Mouse (Mus musculus) midbrain, embryonic 13.5 days (tissue): ENCODE measurements around the gene Prepl. TPM values are rescaled to one million over a fixed set of nuclear protein-coding genes. Genes with fewer than 3 reads are reported as not detected.

Source experiments
- ATAC-seq: fragments of 200-750 bp; cut with Nextera tagmentation; 2 replicates; pipeline ENCODE4 v1.8.0; 2017; ENCODE audit warnings: mild to moderate bottlenecking, moderate TSS enrichment, moderate library complexity
- H3K27ac ChIP-seq: fragments of 300-500 bp; sonication (generic); 2 replicates; pipeline ENCODE4 v1.5.1; 2015; ENCODE audit warnings: inconsistent platforms, mild to moderate bottlenecking, moderate library complexity
- H3K27me3 ChIP-seq: fragments of 300-500 bp; sonication (generic); 2 replicates; pipeline ENCODE4 v1.6.1; 2015; ENCODE audit warnings: mild to moderate bottlenecking, inconsistent platforms
- H3K36me3 ChIP-seq: fragments of 300-500 bp; sonication (generic); 2 replicates; pipeline ENCODE4 v1.6.1; 2015; ENCODE audit warnings: mild to moderate bottlenecking, inconsistent platforms
- H3K4me1 ChIP-seq: fragments of 300-500 bp; sonication (generic); replicated peaks from 2 replicates; pipeline ENCODE4 v1.6.1; 2015; ENCODE audit warnings: inconsistent platforms
- H3K4me2 ChIP-seq: fragments of 300-500 bp; sonication (generic); replicated peaks from 2 replicates; pipeline ENCODE4 v1.6.1; 2015; ENCODE audit warnings: moderate library complexity, mild to moderate bottlenecking, inconsistent platforms
- H3K4me3 ChIP-seq: fragments of 300-500 bp; sonication (generic); replicated peaks from 2 replicates; pipeline ENCODE4 v1.5.1; 2015; ENCODE audit warnings: mild to moderate bottlenecking, inconsistent platforms
- H3K9ac ChIP-seq: fragments of 300-500 bp; sonication (generic); replicated peaks from 2 replicates; pipeline ENCODE4 v1.6.1; 2015; ENCODE audit warnings: mild to moderate bottlenecking, inconsistent platforms
- H3K9me3 ChIP-seq: fragments of 300-500 bp; sonication (generic); 2 replicates; pipeline ENCODE4 v1.6.1; 2016; ENCODE audit warnings: mild to moderate bottlenecking, inconsistent platforms
- WGBS: fragments of 180-500 bp; shearing (Covaris S2); methylation state at CpG from one replicate; pipeline ENCODE4 v1.1.7; 2015; 5-methylcytosine and 5-hydroxymethylcytosine counted together
- polyA plus RNA-seq: library from polyadenylated mRNA; unstranded; fragments of >200 nt; fragmentation: Nextera tagmentation; extraction: Ambion mirVana; gene quantifications from 2 replicates; pipeline ENCODE4 v1.2.1, GENCODE M21; 2015

Gene Prepl
- 73.8 and 76.9 TPM in 2 replicates for polyA plus RNA-seq

DNA sequence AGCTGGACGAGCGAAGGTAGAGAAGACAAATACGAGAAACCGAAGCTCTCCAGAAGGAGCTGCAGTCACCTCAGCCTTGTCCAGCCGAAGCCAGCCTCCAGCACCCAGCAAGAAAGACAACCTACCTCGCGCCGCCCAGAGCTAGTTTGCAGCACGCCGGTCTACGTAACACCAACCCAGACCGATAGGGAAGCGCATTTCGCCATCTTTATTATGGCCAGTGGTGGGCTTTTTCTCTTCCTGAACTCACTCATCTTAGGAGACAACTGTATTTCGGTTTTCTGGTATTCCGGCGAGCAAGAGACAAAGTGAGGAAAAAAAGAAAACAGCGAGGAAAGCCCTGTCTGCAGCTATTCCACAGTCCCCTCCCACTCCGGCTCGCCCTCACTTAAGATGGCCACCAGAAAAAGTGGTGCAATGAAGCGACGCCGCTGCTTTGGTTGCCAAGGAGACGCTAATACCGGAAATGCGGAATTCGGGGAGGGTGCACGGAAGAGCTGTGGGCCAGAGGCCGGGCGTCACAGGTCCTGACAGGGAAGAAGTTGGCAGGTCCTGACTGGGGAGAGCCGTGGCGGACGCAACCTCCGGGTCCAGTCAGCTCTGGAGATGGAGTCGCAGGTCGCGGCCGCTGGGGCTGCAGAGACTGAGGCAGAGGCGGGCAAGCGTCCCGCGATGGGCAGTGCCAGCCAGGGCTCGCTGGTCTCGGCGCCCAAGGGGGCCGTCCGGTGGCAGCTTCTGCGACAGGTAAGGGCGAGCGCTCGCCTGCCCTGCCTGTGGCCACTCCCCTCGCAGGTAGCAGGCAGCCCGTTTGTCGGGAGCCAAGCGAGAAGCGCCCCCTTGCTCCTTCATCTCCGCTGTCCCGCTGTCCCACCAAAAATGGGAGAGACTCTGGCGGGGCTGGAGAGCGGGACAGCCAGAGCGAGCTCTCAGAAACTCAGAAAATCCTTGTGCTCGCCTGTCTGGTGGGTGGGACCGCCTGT lies at the start of gene Prepl, which contains the start of gene Camkmt:
Prepl (minus strand) TSS at position 122 of the 980 bp plus-strand sequence.
Camkmt (plus strand) TSS at position 433 of the 980 bp plus-strand sequence.
- ATAC-seq: peak; percentile 99
- WGBS: under 1% methylated on average over 63 of the region's 63 CpGs
- Histone ChIP-seq H3K4me2 (peak within 1 kb of the TSS; percentile 79), H3K9me3 (no peaks in the 10 kb centered on the region), H3K9ac (peak within 1 kb of the TSS; percentile 88), H3K4me3 (peak within 1 kb of the TSS; percentile 94), H3K27ac (peak within 1 kb of the TSS; percentile 90), H3K36me3 (no peaks in the 10 kb centered on the region), H3K27me3 (no peaks in the 10 kb centered on the region), H3K4me1 (peaks cover 30% of the 10 kb centered on the region)

- no peaks in the 10 kb centered on the region for H3K27me3 ChIP-seq
- no peak overlapping the region for H3K4me2 ChIP-seq
- peaks cover 5% of the 10 kb centered on the region; the same call in 1 of the 2 replicates for H3K4me1 ChIP-seq
- H3K9me3 ChIP-seq: no peaks in the 10 kb centered on the region
- no peak overlapping the region for H3K9ac ChIP-seq
- no peak overlapping the region for H3K27ac ChIP-seq
- no peaks in the 10 kb centered on the region for H3K36me3 ChIP-seq
- no peak for ATAC-seq
- H3K4me3 ChIP-seq: no peak overlapping the region
- 91% methylated on average over 1 of the region's 1 CpGs for WGBS
These were observed 48.4 kb upstream of the Prepl start for GRCm38 (mm10) chr17:85138393-85138792.

- no peak for ATAC-seq
- no peaks in the 10 kb centered on the region for H3K9me3 ChIP-seq
- no peaks in the 10 kb centered on the region; the same call in 1 of the 2 replicates for H3K4me1 ChIP-seq
- H3K4me3 ChIP-seq: no peak overlapping the region
- no peak overlapping the region for H3K4me2 ChIP-seq
- 27% methylated on average over 4 of the region's 4 CpGs for WGBS
- no peaks in the 10 kb centered on the region for H3K36me3 ChIP-seq
- no peak overlapping the region for H3K9ac ChIP-seq
- H3K27me3 ChIP-seq: no peaks in the 10 kb centered on the region
- no peak overlapping the region for H3K27ac ChIP-seq
These were observed 26.6 kb upstream of the Prepl start for GRCm38 (mm10) chr17:85116643-85117042.

DNA sequence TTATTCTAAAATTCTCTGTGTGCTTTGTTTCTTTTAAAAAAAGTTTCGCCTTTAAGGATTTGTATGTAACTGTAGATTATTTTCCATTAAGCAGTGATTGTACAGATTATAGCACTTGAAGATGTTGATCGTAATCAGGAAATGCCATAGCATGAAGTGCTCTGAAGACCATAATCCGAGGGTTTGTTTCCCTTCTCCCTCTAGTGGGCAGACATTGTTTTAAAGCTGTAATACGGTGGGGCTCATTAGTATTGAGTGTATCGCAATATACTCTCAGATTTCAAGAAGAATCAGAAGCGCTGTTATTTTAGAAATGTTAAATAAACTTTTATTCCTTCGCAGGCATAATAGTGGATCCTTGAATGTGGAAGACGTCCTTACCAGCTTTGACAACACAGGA lies 23.4 kb upstream of the Prepl start:
- no peak for ATAC-seq
- H3K9ac ChIP-seq: no peak overlapping the region
- no peaks in the 10 kb centered on the region; the same call in 1 of the 2 replicates for H3K4me1 ChIP-seq
- 85% methylated on average over 8 of the region's 8 CpGs for WGBS
- no peak overlapping the region for H3K4me3 ChIP-seq
- no peaks in the 10 kb centered on the region for H3K9me3 ChIP-seq
- no peak overlapping the region for H3K4me2 ChIP-seq
- no peak overlapping the region for H3K27ac ChIP-seq
- H3K36me3 ChIP-seq: no peaks in the 10 kb centered on the region; the same call in 1 of the 2 replicates
- no peaks in the 10 kb centered on the region for H3K27me3 ChIP-seq

GRCm38 (mm10) chr17:85110640-85111039 lies 20.6 kb upstream of the Prepl start:
- Histone ChIP-seq H3K27me3 (no peaks in the 10 kb centered on the region), H3K36me3 (no peaks in the 10 kb centered on the region; the same call in 1 of the 2 replicates), H3K4me3 (no peak overlapping the region), H3K4me1 (no peaks in the 10 kb centered on the region), H3K9ac (no peak overlapping the region), H3K4me2 (no peak overlapping the region), H3K9me3 (no peaks in the 10 kb centered on the region), H3K27ac (no peak overlapping the region)
- no peak for ATAC-seq
- 100% methylated on average over 1 of the region's 1 CpGs for WGBS

GRCm38 (mm10) chr17:85103310-85103709 lies 13.3 kb upstream of the Prepl start:
- Histone ChIP-seq H3K4me2 (no peak overlapping the region), H3K9me3 (peaks cover 7% of the 10 kb centered on the region; the same call in 1 of the 2 replicates), H3K4me3 (no peak overlapping the region), H3K27me3 (no peaks in the 10 kb centered on the region), H3K9ac (no peak overlapping the region), H3K36me3 (peaks cover 18% of the 10 kb centered on the region), H3K27ac (no peak overlapping the region), H3K4me1 (0 out of 2 replicates have a peak, but pooled peaks cover 2% of the 10 kb centered on the region)
- 74% methylated on average over 2 of the region's 2 CpGs for WGBS
- no peak for ATAC-seq

DNA sequence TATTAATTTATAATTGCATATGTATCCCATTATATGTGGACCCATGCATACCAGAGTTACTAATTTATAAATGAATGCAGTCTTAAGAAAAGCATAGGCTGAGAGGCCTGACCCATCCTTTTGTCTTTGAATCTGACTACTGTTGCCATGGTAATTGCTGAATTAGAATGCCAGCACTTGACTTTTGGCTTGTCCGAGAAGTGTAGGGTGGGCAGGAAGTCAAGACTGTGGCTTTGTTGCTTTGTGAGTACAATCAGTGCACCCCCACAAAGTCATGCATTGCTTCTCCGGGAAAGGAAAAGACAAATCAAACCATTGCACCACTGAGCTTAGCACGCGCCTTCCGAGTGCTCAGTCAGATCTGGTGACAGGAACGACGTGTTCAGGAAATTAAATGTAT lies 11.7 kb upstream of the Prepl start:
- ATAC-seq: no peak
- Histone ChIP-seq H3K9ac (no peak overlapping the region), H3K4me1 (0 out of 2 replicates have a peak, but pooled peaks cover 2% of the 10 kb centered on the region), H3K36me3 (peaks cover 32% of the 10 kb centered on the region), H3K9me3 (peaks cover 10% of the 10 kb centered on the region; the same call in 1 of the 2 replicates), H3K4me2 (no peak overlapping the region), H3K27me3 (no peaks in the 10 kb centered on the region), H3K27ac (no peak overlapping the region), H3K4me3 (no peak overlapping the region)
- WGBS: 48% methylated on average over 7 of the region's 7 CpGs

DNA sequence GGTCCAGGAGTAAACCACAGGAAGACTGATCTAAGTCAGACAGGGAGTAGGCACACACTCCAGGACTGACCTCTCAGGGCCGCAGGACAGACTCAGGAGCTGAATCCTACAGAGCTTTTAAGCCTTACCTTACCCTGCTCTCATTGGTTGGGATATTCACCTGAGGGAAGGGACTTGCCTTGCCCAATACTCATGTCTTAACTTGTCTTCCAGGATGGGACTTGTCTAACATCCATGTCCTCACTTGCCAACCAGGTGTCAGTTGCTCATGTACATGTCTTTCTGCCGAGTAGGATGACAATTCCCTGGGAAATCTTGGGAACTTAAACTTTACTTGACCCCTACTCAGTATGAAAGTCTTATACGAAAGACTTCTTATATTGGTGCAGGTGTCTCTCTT lies 10.2 kb upstream of the Prepl start:
- H3K4me1 ChIP-seq: 0 out of 2 replicates have a peak, but pooled peaks cover 2% of the 10 kb centered on the region
- peaks cover 32% of the 10 kb centered on the region for H3K36me3 ChIP-seq
- no peak overlapping the region for H3K4me3 ChIP-seq
- H3K9me3 ChIP-seq: peaks cover 10% of the 10 kb centered on the region; the same call in 1 of the 2 replicates
- no peak overlapping the region for H3K4me2 ChIP-seq
- no peaks in the 10 kb centered on the region for H3K27me3 ChIP-seq
- no peak for ATAC-seq
- no peak overlapping the region for H3K27ac ChIP-seq
- 92% methylated on average over 3 of the region's 3 CpGs for WGBS
- no peak overlapping the region for H3K9ac ChIP-seq

DNA sequence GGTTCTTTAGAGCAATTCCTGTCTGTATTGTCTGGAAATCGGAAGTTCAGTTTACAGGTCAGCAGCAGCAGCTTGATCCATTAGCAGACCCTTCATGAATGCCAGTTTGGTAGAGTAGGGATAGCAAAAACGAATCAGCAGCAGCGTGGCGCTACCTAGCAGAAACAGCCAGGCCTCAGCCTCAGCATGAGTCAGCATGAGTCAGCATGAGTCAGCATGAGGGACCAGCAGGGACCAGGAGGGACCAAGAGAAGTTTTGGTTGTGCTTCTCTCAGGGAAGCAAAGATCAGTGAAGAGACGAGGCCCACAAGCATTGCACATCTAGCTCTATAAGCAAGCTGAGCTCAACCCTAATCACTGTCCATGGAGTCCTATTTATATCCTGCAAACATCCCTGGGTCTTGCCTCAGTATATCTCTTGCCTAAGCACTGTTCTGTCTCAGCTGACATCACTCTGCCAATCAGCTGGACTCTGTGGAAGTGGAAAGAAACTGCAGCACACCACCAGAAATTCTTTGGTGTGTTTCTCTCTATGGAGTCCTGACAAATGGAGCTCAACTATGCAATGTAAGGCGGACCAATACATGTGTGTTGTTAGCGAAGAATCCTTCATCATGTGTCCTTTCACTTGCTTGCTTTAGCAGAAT lies 8.8 kb upstream of the Prepl start:
- H3K4me1 ChIP-seq: 0 out of 2 replicates have a peak, but pooled peaks cover 2% of the 10 kb centered on the region
- peaks cover 32% of the 10 kb centered on the region for H3K36me3 ChIP-seq
- no peak overlapping the region for H3K4me2 ChIP-seq
- no peak for ATAC-seq
- WGBS: 92% methylated on average over 7 of the region's 7 CpGs
- no peaks in the 10 kb centered on the region for H3K27me3 ChIP-seq
- no peak overlapping the region for H3K27ac ChIP-seq
- H3K9me3 ChIP-seq: peaks cover 10% of the 10 kb centered on the region; the same call in 1 of the 2 replicates
- H3K9ac ChIP-seq: no peak overlapping the region
- H3K4me3 ChIP-seq: no peak overlapping the region

DNA sequence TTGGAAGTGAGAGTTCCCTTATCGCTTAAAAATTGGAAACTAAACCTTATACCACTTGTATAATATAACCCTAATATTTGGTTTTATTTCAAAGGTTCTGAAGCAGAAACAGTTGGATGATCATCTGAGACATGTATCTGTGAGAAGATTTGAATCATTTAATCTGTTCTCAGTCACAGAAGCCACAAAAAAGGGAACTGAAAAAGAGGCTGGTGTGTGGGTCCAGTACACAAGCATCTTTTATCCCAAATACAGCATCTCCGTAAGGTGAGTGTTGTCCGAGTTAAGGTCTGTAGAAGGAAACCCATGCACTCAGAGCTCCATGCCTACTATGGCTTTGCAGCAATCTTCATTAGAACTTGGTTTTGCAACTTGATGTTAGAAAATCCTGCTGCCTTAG lies 6.4 kb upstream of the Prepl start:
- Histone ChIP-seq H3K27ac (no peak overlapping the region), H3K9ac (no peak overlapping the region), H3K4me1 (peaks cover 4% of the 10 kb centered on the region), H3K36me3 (peaks cover 32% of the 10 kb centered on the region), H3K27me3 (no peaks in the 10 kb centered on the region), H3K4me3 (no peak overlapping the region), H3K4me2 (no peak overlapping the region), H3K9me3 (peaks cover 10% of the 10 kb centered on the region; the same call in 1 of the 2 replicates)
- no peak for ATAC-seq
- 90% methylated on average over 3 of the region's 3 CpGs for WGBS

GRCm38 (mm10) chr17:85091762-85092161 lies 1.7 kb upstream of the Prepl start:
- Histone ChIP-seq H3K36me3 (no peaks in the 10 kb centered on the region), H3K27me3 (no peaks in the 10 kb centered on the region), H3K27ac (no peak overlapping the region), H3K9ac (no peak overlapping the region), H3K9me3 (no peaks in the 10 kb centered on the region), H3K4me3 (peak overlapping the region; percentile 94; the same call in 1 of the 2 replicates), H3K4me2 (peak overlapping the region; percentile 79), H3K4me1 (peaks cover 30% of the 10 kb centered on the region)
- no peak for ATAC-seq
- WGBS: 94% methylated on average over 6 of the region's 6 CpGs

DNA sequence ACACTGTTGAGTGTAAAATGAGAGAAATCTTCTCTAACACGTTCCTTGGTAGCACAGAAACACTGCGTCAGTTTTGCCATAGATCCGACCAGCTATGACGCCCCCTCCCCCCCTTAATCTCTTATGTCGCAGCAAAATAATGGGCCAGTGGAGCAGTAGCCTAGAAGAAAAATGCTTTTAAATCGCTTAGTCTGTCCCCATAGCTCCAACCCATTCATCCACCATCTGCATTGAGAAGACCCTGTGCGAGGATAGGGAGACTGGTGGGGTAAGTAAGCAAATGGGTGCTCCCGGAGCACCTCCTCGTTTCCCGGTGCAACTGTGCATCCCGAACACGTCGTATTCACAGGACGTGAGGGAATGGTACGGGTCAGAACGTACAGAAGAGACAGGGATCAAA lies 420 bp downstream of the Prepl start:
- peak overlapping the region; percentile 79 for H3K4me2 ChIP-seq
- no peaks in the 10 kb centered on the region for H3K27me3 ChIP-seq
- under 1% methylated on average over 16 of the region's 16 CpGs for WGBS
- peaks cover 30% of the 10 kb centered on the region for H3K4me1 ChIP-seq
- peak overlapping the region; percentile 90 for H3K27ac ChIP-seq
- H3K4me3 ChIP-seq: peak overlapping the region; percentile 94
- no peaks in the 10 kb centered on the region for H3K9me3 ChIP-seq
- peak; percentile 28 for ATAC-seq
- no peaks in the 10 kb centered on the region for H3K36me3 ChIP-seq
- peak overlapping the region; percentile 88 for H3K9ac ChIP-seq
